Mouse (Mus musculus) cerebellum, adult (tissue): Measurements from ENCODE around the gene Tomm40.
"Not testable (repeated sequence)": the region's sequence is repeated elsewhere in the genome, so short reads cannot be mapped to it uniquely, and the experiment has no call there.

Source experiments
- ATAC-seq: cut with Nextera tagmentation; 2 replicates; pipeline ENCODE4 v1.9.2; 2017; ENCODE audit warnings: mild to moderate bottlenecking, moderate library complexity, mixed read lengths; ENCODE audit not compliant: insufficient number of reproducible peaks, low FRiP score, low TSS enrichment

Gene Tomm40

DNA sequence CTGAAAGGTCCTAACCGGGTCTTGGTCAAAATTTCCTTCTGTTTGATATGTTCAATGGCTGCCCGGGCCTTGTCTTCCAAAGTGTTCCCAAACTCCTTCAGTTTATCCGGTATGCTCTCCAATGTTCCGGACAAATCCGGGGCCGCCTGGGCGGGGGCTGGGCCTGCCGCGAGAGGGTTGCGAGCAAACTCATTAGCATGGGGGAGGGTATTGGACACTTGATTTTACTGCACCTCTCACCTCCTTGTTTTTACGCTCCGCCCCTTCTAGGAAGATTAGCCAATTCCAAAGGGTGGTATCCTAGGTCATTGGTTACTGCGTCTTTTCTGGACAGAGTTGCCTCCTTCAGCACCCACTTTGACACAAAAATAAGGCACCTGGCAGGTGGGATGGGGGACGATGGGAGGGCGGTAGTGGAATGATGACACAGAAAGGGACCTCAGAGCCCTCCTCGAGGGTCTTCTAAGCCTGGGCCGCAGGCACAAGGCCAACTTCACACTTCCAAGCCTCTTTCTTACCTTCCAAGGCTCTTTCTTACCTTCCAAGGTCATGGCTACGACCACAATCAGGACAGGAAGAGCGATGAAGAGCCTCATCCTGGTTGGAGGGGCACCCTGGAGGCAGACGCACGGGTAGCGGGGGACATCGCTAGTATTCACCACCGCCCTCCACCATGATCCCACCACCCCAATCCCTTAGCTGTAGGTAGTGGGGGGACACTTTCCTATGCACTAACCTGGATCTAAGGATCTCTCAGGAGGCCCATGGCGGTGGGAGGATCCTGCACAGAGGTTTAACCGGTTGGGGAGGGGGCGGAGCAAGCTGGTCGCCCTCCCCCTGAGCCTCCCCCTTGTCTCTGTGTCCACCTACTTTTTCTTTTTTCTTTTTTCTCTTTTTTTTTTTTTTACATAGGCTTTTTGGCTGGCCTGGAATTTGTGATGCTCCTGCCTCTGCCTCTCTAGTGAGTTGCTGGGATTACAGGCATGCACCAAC is 23.1 kb downstream of the Tomm40 start, which contains the start of gene Apoc1:
Gene Apoc1, minus strand, starts transcription at position 788 of the 993 bp plus-strand sequence.
- no peak for ATAC-seq

DNA sequence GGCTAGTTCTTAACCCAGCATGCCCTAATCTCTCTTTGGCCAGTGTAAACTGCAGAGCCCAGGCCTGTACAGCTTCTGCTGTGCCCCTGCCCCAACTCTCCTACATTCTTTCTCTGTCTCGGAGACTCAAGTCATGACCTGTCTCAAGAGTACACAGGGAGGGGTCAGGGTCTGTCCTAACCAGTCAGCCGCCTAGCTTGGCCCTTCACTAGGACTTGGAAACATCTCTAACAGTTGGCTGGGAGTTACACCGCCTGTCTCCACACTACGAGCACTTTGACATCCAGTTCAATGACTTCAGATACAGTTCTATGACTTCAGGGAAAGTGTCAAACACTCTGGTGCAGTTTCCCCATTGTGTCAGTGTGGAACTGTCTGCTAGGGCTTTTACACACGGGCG is 23.8 kb downstream of the Tomm40 start:
- ATAC-seq, result no peak

DNA sequence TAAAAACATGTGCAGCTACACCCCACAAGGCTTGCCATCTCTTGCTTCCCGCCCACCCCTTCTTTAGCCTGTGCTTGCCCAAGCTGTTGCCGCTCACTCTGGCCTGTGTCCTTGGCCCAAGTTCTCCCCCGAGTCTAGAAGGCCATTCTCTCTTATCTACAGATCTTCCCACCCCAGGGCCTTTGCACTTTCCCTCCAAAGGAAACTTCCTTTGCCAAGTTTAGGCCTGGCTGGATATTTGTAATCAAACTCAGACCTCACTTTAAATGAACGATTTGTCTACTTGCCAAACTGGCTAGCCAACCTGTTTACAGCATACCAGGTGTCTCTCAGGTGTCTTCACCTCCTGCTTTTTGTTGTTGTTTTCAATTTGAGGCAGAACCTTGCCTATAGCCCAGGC is 24.4 kb downstream of the Tomm40 start:
- ATAC-seq, result no peak

DNA sequence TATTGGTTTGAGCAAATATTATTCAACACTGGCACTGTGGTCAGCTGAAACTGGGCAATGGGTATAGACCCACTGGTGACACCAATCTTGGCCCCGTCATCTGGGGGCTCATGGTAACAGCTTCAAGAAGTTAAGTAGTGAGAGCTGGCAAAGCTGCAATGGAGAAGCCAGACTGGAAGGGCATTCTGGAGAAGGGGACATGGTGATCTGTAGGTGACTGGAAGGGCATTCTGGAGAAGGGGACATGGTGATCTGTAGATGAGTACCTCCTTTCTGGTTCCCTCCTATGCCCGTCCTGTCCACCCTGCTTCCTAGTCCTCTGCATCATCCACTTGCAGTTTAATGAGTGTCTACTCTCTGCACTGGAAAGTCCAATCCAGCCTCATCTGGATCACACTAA is 26.6 kb downstream of the Tomm40 start:
- ATAC-seq, result no peak

DNA sequence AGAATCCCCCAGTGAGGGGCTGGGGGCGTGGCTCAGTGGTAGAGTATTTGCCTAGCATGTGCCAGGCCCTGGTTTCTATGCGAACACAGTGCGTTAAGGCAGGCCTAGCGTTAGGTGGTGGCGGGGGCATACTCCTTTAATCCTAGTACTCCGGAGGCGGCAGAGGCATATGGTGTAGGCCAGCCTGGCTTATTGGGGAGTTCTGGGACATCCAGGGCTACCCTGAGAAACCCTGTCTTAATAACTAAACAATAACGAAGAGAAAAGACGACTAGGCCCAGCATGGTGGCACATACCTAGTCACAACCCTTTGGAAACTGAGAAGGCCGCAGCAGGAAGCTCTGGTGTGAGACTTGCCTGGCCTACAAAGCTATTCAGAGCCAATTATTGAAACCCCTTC is 27.1 kb downstream of the Tomm40 start:
- no peak for ATAC-seq

DNA sequence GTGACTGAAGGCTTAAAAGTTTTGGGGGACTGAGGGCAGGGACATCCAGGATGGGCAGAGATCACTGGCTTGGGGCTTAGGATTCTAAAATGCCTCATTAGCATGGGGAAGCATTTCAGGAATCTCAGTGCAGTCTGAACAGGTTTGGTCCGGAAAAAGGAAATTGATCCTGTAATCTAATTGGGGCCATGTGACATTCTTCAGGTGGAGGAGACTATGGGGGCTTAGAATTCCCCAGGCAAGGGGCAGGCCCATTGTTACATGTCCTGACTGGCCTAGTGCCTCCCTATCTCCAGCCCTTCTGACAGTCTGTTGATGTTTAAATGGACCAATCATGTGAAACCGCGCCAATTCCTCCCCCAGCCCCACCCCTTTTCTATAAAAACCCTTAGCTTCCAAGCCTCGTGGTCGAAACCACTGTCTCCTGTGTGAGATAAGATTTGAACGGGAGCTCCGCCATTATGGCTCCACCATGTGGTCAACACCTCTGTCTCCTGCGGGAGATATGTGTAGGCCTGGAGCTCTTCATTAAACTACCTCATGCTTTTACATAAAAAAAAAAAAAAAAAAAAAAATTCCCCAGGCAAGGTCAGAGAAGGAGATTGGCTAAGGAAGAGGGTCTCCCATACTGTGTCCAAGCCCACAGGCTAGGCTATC is 28.2 kb downstream of the Tomm40 start:
- ATAC-seq, result not testable (repeated sequence)

DNA sequence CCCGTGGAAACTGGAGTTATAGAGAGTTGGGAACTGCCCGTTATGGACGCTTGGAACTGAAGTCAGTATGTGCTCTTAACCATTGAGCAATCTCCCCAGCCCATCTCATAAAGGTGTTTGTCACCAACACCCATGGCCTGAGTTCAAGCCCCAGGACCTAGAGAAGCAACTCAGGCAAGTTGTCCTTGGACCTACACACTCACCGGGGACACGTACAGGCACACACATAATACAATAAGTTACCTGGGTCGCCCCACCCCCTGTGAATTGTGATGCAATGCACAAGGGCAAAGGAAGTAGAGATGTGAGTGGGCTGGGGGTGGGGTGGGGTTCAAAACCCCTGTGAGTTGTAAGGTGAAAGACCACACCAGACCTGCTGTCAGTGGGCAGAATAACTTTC is 28.7 kb downstream of the Tomm40 start:
- no peak for ATAC-seq

DNA sequence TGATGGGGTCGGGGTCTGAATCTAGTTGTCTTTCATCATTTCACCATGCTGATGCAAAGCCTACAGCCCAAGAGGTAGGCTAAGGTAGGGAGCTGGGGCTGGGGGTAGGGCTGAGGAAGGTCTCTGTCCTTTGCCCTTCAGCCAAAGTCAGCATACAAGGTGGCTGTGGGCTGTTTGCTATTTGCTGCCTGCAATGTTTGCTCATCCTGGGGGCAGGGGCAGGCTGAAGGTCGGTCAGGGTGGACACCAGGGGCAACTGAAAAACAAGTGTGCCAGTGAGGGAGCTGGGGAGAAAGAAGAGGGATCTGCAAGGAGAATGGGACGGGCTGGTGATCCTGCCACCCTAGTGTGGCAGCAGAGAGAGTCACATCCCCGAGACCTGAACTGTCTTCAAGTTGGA is 29.9 kb downstream of the Tomm40 start:
- ATAC-seq, result no peak

DNA sequence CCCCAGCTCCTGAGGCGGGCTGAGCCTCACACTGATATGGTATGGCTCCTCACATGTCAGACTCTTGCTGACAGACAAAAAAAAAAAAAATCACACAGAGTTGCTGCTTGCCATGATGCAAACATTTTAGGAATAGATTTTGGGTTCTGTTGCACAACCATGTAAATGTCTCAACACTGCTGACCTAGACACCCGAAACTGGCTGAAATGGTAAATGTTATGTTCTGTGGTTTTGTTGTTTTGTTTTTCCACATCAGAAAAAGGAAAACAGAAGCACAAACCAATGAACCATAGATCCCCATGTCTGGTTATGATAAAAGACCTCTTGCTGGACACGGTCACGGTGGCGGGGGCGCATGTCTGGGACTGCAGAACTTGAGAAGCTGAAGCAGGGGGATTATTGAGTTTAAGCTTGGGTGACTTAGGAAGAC is 31.5 kb downstream of the Tomm40 start:
- ATAC-seq, result no peak

DNA sequence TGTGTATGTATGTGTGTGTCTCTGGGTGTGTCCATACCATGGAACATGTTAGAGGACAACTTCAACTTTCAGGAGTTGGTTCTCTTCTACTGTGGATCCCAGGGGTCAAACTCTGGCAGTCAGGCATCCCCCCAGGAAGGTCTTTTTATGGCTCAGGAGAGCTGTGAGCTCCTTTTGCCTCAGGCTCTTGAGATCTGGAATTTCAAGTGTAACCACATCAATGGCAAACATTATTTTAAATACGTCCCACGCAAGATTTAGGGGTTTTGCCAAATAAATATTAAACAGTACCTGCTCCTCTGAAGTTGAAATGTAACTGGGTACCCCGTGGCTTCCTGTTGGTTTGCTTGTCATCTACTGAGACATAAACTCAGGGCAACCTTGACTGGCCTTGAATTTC is 32.3 kb downstream of the Tomm40 start:
- ATAC-seq, result no peak

DNA sequence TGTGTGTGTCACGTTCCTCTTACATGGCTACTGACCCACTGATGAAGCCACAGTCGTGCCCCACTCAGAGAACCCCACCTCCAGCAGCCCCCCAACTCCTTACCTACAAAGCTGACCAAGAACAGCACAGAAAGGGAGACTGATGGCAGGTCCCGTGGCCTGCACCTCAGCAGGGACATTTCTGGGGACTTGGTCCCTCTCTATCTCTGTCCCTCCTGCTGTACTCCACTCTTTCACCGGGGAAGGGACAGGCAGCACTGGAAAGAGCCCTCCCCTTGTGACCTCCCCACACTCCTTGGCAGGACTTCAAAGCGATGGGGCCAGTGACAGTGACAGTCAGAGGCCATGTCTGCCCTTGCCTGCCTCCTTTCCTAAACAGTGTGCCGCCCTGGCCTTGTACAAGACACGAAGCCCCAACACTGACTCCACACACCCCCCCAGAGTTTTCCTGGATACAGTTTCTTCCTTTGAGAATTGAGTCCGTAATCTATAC is 34.0 kb downstream of the Tomm40 start, which contains the start of the genes Gm44805 and Apoc4:
Gene Gm44805, minus strand, starts transcription at position 222 of the 493 bp plus-strand sequence.
Gene Apoc4, minus strand, starts transcription at position 278 of the 493 bp plus-strand sequence.
- no peak for ATAC-seq

DNA sequence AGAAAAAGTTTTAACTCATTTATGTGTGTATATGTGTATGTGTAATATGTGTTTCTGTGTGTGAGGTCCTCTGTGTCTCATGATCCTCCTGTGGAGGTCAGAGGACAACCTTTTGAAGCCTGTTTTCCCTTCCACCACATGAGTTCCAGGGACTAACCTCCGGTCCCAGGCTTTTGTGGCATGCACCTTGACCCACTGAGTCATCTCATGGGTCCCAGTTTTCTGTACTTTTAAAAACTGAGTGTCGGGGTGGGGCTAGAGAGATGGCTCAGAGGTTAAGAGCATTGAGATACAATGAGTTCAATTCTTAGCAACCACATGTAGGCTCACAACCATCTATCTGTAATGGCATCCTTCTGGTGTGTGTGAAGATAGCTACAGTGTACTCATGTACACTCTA is 34.5 kb downstream of the Tomm40 start:
- ATAC-seq, result no peak

DNA sequence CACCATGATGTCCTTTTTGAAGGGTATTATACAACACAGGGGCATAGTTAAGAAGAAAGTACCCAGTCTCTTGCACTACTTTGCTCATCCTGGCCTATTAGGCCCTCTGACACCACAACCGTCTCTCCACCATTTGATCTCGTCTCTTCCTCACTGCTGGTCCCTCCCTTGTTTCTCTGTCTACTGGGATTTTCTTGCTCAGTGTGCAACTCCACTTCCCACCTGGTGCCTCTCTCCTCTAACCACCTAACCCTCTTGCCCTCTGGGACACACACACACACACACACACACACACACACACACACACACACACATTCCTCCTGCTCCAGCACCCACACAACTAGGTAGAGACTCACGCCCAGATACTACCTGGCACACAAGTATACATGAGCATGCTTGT is 36.3 kb downstream of the Tomm40 start:
- ATAC-seq, result no peak

DNA sequence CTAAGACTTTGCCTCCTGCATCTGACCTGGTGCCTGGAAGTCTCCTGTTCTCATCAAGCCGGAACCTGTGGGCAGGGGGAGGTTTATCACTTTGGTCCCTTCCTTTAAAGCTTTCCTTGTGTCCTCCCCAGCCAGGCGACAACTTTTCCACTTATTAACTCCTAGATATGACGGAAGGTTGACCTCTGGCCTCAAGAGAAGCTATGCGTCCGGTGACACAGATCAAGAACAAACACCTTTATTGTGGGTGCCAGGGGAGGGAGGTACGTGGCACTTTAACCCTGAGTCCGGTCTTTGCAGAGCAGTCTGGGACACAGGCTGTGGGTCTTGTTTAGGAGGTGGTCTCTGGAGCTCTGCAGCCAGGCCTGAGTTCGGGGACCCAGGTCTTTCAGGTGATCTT is 37.4 kb downstream of the Tomm40 start, which contains the start of gene Apoc2:
Gene Apoc2, minus strand, starts transcription at position 70 of the 400 bp plus-strand sequence.
- ATAC-seq, result no peak

DNA sequence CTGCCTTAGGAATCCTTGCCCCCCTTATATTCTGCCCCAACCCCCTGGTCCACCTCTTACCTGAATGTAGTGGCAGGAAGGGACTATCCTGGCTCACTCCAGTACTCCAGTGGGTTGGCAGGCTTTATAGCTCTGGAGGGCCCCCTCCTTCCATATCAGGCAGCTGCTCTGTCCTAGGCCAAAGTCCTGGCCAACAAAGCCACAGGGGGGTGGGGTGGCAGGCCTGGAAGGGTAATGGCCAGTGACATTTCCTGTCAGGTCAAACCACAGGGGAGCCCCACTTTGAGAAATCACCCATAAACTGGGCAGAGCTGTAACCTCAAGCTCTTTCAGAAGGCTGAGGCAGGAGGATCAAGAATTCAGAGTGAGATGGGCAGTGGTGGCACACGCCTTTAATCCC is 38.6 kb downstream of the Tomm40 start:
- ATAC-seq, result no peak

DNA sequence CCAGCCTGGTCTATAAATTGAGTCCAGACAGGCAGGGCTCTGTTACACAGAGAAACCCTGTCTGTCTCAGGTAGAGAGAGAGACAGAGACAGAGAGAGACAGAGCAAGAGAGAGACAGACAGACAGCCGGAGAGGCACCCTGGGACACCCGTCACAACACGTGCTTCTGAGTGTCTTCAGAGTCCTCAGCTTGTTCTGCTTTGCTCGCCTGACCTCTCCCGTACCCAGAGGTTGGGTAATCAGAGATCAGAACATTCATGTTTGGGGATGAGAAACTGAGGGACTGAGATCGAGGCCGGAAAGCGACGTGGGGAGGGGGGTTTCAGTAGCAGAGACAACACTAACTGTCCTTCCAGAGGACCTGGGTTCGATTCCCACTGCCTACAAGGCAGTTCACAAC is 39.4 kb downstream of the Tomm40 start:
- no peak for ATAC-seq

DNA sequence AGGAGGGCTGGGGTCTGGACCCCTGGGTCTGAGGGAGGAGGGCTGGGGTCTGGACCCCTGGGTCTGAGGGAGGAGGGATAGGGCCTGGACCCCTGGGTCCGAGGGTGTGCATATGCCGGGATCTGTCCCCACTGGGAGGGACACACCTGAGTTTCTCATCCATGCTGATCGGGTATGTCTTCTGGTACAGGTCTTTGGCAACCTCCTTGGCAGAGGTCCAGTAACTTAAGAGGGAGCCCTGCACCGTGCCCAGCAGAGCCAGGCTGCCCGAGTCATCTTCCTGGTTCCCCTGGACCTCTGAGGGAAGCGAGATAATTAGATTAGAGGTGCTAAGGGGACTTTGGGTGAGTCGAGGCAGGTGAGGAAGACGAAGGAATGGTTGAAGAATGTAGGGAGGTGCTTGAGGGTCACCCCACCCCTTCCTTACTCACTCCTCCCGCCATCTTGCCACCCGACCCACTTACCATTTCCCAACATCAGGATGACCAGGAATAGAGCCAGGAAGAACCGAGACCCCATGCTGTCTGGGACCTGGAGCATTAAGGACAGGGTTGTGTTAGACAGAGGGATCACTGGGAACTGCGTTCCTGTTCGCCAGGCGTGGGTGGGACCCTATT is 42.0 kb downstream of the Tomm40 start:
- ATAC-seq, result no peak

DNA sequence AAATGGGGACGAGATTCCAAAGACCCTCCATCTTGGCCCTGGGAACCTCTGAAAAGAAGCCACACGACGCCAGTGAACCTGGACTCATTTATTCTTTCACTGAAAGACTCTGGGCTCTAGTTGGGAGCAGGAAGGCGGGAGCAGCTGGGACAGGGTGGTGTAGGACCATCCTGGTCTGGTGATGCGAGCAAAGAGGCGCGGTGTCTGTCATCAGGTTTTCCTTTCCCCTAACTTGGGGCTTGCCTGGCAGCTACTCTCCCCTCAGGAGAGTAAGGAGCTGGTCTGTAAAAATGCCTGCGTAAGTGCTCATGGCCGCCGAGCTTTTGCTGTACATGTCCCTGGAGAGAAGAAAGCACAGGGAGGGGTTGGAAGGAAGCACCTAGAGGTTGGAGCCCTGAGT is 43.7 kb downstream of the Tomm40 start:
- no peak for ATAC-seq

DNA sequence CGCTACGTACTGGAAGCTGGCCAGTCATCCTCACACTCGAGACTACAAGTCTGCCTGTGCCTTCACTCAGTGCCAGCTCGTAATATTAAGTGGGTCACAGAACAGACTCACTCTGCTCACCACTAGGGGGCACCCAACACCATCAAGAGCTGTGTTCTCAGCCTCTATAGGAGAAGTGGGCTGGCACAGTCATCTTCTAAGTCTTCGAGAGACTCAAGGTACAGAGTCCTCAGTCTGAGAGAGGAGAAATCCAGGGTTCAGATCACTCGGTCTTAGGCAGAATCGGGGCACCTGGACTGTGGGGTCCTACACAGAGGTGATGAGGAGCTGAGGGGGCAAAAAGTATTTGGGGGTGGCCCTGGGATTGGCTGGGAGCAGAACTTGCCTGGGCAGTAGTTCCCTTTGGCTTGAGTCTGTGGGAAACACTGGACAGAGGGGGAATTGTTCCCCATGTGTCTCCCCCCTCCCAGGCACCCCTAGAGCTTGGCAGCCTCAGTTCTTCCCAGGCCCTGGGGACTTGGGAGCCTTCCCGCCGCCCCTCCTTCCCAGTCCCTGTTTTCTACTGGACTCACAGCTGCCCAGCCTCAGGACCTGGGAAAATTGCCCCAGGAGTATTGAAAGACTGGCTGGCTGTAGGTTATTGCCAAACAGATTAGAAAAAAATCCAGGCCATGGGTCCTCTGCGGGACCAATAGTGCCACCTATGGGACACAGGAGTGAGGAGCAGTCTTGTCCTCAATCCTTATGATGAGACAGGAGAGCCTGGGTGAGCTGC is 46.1 kb downstream of the Tomm40 start:
- peak; percentile 75 for ATAC-seq

DNA sequence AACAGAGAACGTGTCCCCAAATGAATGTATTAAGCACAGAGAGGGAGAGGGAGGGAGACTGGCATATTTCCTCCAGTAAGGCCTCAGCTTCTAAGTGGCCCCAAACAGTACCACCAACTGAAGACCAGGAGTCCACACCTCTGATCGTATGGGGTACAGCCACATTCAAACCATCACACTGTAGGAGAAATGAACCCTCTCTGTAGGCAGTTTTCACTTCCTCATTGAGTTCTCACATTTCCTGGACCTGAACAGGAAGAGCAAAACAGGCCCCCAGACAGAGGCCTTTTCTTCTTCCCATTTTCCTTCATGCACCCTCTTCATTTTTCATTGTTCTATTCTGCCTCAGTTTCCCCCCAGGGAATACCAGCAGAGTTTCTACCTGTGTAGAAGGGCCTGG is 47.8 kb downstream of the Tomm40 start:
- ATAC-seq, result no peak
